In the genomic region with DNA sequence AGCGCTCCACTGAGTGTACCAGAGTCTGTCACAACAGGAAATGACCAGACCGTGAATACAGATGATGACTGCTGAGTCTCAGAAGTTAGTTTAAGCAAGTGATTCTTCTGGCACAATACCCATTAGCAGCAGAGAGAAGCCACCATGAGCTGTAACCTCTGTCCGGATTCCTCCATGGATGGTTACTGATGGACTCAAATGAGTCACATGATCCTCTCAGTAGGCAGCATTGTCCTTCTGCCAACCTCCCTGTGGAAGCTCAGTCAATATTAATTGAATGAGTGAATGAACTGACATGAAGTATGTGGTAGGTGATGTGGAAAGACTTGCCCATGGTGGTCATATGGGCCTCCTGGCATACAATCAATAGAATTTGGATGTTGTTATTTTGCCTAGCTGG, we compare ENCODE assay signal across 22 mouse cellular contexts. TPM values are rescaled to one million over a fixed set of nuclear protein-coding genes. Genes with fewer than 3 reads are reported as not detected.
DNase-seq lines count a peak whose midpoint lies in the region; ATAC-seq and TF ChIP-seq lines count a peak whose summit lies in the region.
"Had no signal": no experiment of that assay in that cellular context is flagged by ENCODE, and none has a peak within 500 bp of the region (broad histone marks: within the 10 kb centered on the region; RNA-seq: fewer than 3 reads in every experiment).

No protein-coding gene starts in this region.

- 82% methylated on average over 3 of the region's 3 CpGs for WGBS in midbrain, postnatal 0 days
- 84% methylated on average over 3 of the region's 3 CpGs for WGBS in midbrain, embryonic 13.5 days

- H3K4me2 ChIP-seq in midbrain, postnatal 0 days (ENCODE audit: low read depth, low read length, poor library complexity, severe bottlenecking), result no peak overlapping the region
- no peak overlapping the region for H3K4me2 ChIP-seq in midbrain, embryonic 13.5 days (replicated peaks)
- H3K4me2 ChIP-seq: embryonic facial prominence, embryonic 13.5 days; forebrain, embryonic 15.5 days; heart, embryonic 15.5 days had no signal

- DNase-seq in cerebellum, adult 8-10 months, result no peak
- DNase-seq in midbrain, postnatal 0 days (ENCODE audit: low spot score), result peak; percentile 87
- DNase-seq in cerebellum, postnatal 25 days, result peak; percentile 55 to 70
- no peak for DNase-seq in ovary, adult 18-20 months (ENCODE audit: low spot score)
- DNase-seq in embryo, embryonic 10.5 days (ENCODE audit: low spot score), result no peak
- DNase-seq in heart, adult 11 months, result no peak
- DNase-seq: adrenal gland, postnatal 25 days; gastrocnemius, postnatal 14 days; lung, adult 2 months; lung, postnatal 4 days; thymus, postnatal 14 days had no signal

- H3K27me3 ChIP-seq in midbrain, postnatal 0 days (ENCODE audit: insufficient read depth, low read length), result no peaks in the 10 kb centered on the region
- H3K27me3 ChIP-seq in midbrain, embryonic 13.5 days, result no peaks in the 10 kb centered on the region
- H3K27me3 ChIP-seq: embryonic facial prominence, embryonic 13.5 days; forebrain, embryonic 15.5 days; heart, embryonic 15.5 days; Patski had no signal

- no peak overlapping the region for H3K9ac ChIP-seq in midbrain, postnatal 0 days (replicated peaks; ENCODE audit: low read length, poor library complexity, severe bottlenecking)
- no peak overlapping the region for H3K9ac ChIP-seq in midbrain, embryonic 13.5 days (replicated peaks)
- H3K9ac ChIP-seq: embryonic facial prominence, embryonic 13.5 days; forebrain, embryonic 15.5 days; heart, embryonic 15.5 days had no signal

- TF ChIP-seq CTCF in midbrain, postnatal 0 days (IDR thresholded peaks at IDR 0.05), result no peak

- H3K9me3 ChIP-seq in midbrain, postnatal 0 days (ENCODE audit: low read length), result no peaks in the 10 kb centered on the region
- H3K9me3 ChIP-seq in midbrain, embryonic 13.5 days, result peaks cover 7% of the 10 kb centered on the region; the same call in 1 of the 2 replicates
- H3K9me3 ChIP-seq: forebrain, embryonic 15.5 days; heart, embryonic 15.5 days; limb, embryonic 10.5 days; midbrain, embryonic 10.5 days had no signal

- H3K36me3 ChIP-seq in midbrain, postnatal 0 days (ENCODE audit: insufficient read depth, low read length), result no peaks in the 10 kb centered on the region
- H3K36me3 ChIP-seq in midbrain, embryonic 13.5 days, result no peaks in the 10 kb centered on the region
- H3K36me3 ChIP-seq: embryonic facial prominence, embryonic 13.5 days; forebrain, embryonic 15.5 days; heart, embryonic 15.5 days; limb, embryonic 10.5 days; midbrain, embryonic 10.5 days had no signal

- ATAC-seq in cerebellum, adult (ENCODE audit: insufficient number of reproducible peaks, low FRiP score, low TSS enrichment), result peak; percentile 33; the same call in 1 of the 2 replicates
- no peak; the same call in 1 of the 2 replicates for ATAC-seq in midbrain, postnatal 0 days (ENCODE audit: low FRiP score)
- no peak for ATAC-seq in midbrain, embryonic 13.5 days
- ATAC-seq: forebrain, embryonic 15.5 days; intestine, postnatal 0 days; Patski had no signal

- H3K4me1 ChIP-seq in midbrain, postnatal 0 days (ENCODE audit: insufficient read depth, low read length), result no peaks in the 10 kb centered on the region
- H3K4me1 ChIP-seq in midbrain, embryonic 13.5 days (replicated peaks), result no peaks in the 10 kb centered on the region
- H3K4me1 ChIP-seq: embryonic facial prominence, embryonic 13.5 days; forebrain, embryonic 15.5 days; heart, embryonic 15.5 days; limb, embryonic 10.5 days; midbrain, embryonic 10.5 days had no signal

- H3K4me3 ChIP-seq in midbrain, postnatal 0 days (ENCODE audit: low read depth, low read length), result no peak overlapping the region
- H3K4me3 ChIP-seq in midbrain, embryonic 13.5 days (replicated peaks), result no peak overlapping the region
- H3K4me3 ChIP-seq: embryonic facial prominence, embryonic 13.5 days; forebrain, embryonic 15.5 days; heart, embryonic 15.5 days; limb, embryonic 10.5 days; midbrain, embryonic 10.5 days had no signal

- H3K27ac ChIP-seq in midbrain, postnatal 0 days (ENCODE audit: low read depth, low read length), result no peak overlapping the region
- H3K27ac ChIP-seq in midbrain, embryonic 13.5 days, result no peak overlapping the region
- H3K27ac ChIP-seq: embryonic facial prominence, embryonic 13.5 days; forebrain, embryonic 15.5 days; heart, embryonic 15.5 days; limb, embryonic 10.5 days; midbrain, embryonic 10.5 days had no signal

RNA-seq across cellular contexts. Expression of a gene that starts 38.4 kb away (rescaled TPM):
- total RNA-seq in midbrain, postnatal 0 days (2014; rRNA removed), result 117 and 123 TPM in 2 replicates
- polyA plus RNA-seq in midbrain, postnatal 0 days (2015; fragmentation: Nextera tagmentation; extraction: Ambion mirVana), result 33.1 and 33.2 TPM in 2 replicates
- polyA plus RNA-seq in midbrain, embryonic 13.5 days (2015; fragmentation: Nextera tagmentation; extraction: Ambion mirVana), result 43.9 and 47.1 TPM in 2 replicates
- total RNA-seq: liver, adult 2 months; monocyte, adult 5-6 weeks had no signal
- polyA plus RNA-seq: liver, adult 2 months; Patski had no signal

Comparison
In these comparisons a context has a peak if more than half of its experiments do, and no peak if none do; other contexts are left out.
1. DNase-seq: peak in midbrain, postnatal 0 days (single experiment) and cerebellum, postnatal 25 days (2 of 2); none in cerebellum, adult 8-10 months (single experiment), ovary, adult 18-20 months (single experiment), embryo, embryonic 10.5 days (single experiment) and heart, adult 11 months (single experiment).